In the genomic region with DNA sequence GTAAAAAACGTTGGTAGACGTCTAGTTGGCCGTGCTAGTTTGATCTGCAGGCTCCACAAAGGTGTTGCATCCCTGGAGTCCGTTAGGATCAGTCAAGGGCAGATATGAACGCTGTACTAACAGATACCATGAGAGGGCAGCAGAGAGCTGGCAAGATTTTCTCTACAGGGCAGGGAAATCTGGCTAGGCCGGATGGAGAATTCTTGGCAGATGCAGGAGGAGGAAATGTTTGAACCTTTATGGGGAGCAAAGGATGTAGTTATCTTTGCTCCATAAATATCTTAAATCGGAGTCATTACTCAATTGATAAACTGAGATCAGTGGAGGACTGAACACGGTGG, we compare ENCODE assay signal across 8 mouse cellular contexts.
DNase-seq lines count a peak whose midpoint lies in the region; ATAC-seq and TF ChIP-seq lines count a peak whose summit lies in the region.

No protein-coding gene starts in this region.

- H3K27me3 ChIP-seq in embryonic facial prominence, embryonic 10.5 days (replicated peaks; ENCODE audit: low read depth, poor library complexity, severe bottlenecking), result no peaks in the 10 kb centered on the region
- no peaks in the 10 kb centered on the region for H3K27me3 ChIP-seq in kidney, embryonic 14.5 days (ENCODE audit: control insufficient read depth, insufficient read depth, low read length)
- no peaks in the 10 kb centered on the region for H3K27me3 ChIP-seq in limb, embryonic 10.5 days (ENCODE audit: low read depth, poor library complexity, severe bottlenecking)
- no peaks in the 10 kb centered on the region for H3K27me3 ChIP-seq in midbrain, postnatal 0 days (ENCODE audit: insufficient read depth, low read length)

- peak; percentile 33 for DNase-seq in 416B (ENCODE audit: low read depth)
- peak; percentile 80 for DNase-seq in adrenal gland, postnatal 14 days
- DNase-seq in embryonic facial prominence, embryonic 10.5 days (ENCODE audit: low spot score), result peak; percentile 72
- DNase-seq in heart, adult 8-10 months (ENCODE audit: low spot score), result peak; percentile 56
- peak; percentile 74 for DNase-seq in limb, embryonic 10.5 days (ENCODE audit: low spot score)
- peak; percentile 88 for DNase-seq in midbrain, postnatal 0 days (ENCODE audit: low spot score)
- peak; percentile 75 for DNase-seq in testis, postnatal 10 days (ENCODE audit: low spot score)

- no peak overlapping the region for H3K9ac ChIP-seq in kidney, embryonic 14.5 days (ENCODE audit: low read depth, low read length)
- no peak overlapping the region for H3K9ac ChIP-seq in midbrain, postnatal 0 days (replicated peaks; ENCODE audit: low read length, poor library complexity, severe bottlenecking)

- H3K4me1 ChIP-seq in embryonic facial prominence, embryonic 10.5 days, result no peaks in the 10 kb centered on the region
- no peaks in the 10 kb centered on the region for H3K4me1 ChIP-seq in kidney, embryonic 14.5 days (ENCODE audit: control insufficient read depth, insufficient read depth, low read length)
- H3K4me1 ChIP-seq in limb, embryonic 10.5 days, result no peaks in the 10 kb centered on the region
- H3K4me1 ChIP-seq in midbrain, postnatal 0 days (ENCODE audit: insufficient read depth, low read length), result peaks cover 4% of the 10 kb centered on the region; the same call in 1 of the 2 replicates

- peak; percentile 97 for TF ChIP-seq CTCF in midbrain, postnatal 0 days (IDR thresholded peaks at IDR 0.05)

- H3K9me3 ChIP-seq in embryonic facial prominence, embryonic 10.5 days, result no peaks in the 10 kb centered on the region
- H3K9me3 ChIP-seq in kidney, embryonic 14.5 days (ENCODE audit: control insufficient read depth, low read length), result no peaks in the 10 kb centered on the region
- no peaks in the 10 kb centered on the region for H3K9me3 ChIP-seq in limb, embryonic 10.5 days (replicated peaks)
- H3K9me3 ChIP-seq in midbrain, postnatal 0 days (ENCODE audit: low read length), result no peaks in the 10 kb centered on the region

- no peak overlapping the region for H3K27ac ChIP-seq in embryonic facial prominence, embryonic 10.5 days (replicated peaks)
- no peak overlapping the region for H3K27ac ChIP-seq in kidney, embryonic 14.5 days (ENCODE audit: low read depth, low read length)
- no peak overlapping the region for H3K27ac ChIP-seq in limb, embryonic 10.5 days
- H3K27ac ChIP-seq in midbrain, postnatal 0 days (ENCODE audit: low read depth, low read length), result no peak overlapping the region

- 26% methylated on average over 8 of the region's 8 CpGs for WGBS in embryonic facial prominence, embryonic 10.5 days
- 23% methylated on average over 8 of the region's 8 CpGs for WGBS in kidney, embryonic 14.5 days
- WGBS in limb, embryonic 10.5 days, result 30% methylated on average over 8 of the region's 8 CpGs
- 13% methylated on average over 8 of the region's 8 CpGs for WGBS in midbrain, postnatal 0 days

- peak; percentile 85; the same call in 1 of the 2 replicates for ATAC-seq in kidney, embryonic 14.5 days (ENCODE audit: low FRiP score, low TSS enrichment)
- peak; percentile 66; the same call in 1 of the 2 replicates for ATAC-seq in midbrain, postnatal 0 days (ENCODE audit: low FRiP score)

- no peak overlapping the region for H3K4me3 ChIP-seq in embryonic facial prominence, embryonic 10.5 days
- no peak overlapping the region for H3K4me3 ChIP-seq in kidney, embryonic 14.5 days (ENCODE audit: low read length)
- no peak overlapping the region for H3K4me3 ChIP-seq in limb, embryonic 10.5 days
- H3K4me3 ChIP-seq in midbrain, postnatal 0 days (ENCODE audit: low read depth, low read length), result no peak overlapping the region

- no peak overlapping the region for H3K4me2 ChIP-seq in kidney, embryonic 14.5 days (replicated peaks; ENCODE audit: low read depth, low read length)
- no peak overlapping the region for H3K4me2 ChIP-seq in midbrain, postnatal 0 days (ENCODE audit: low read depth, low read length, poor library complexity, severe bottlenecking)

- no peaks in the 10 kb centered on the region for H3K36me3 ChIP-seq in embryonic facial prominence, embryonic 10.5 days (replicated peaks)
- H3K36me3 ChIP-seq in kidney, embryonic 14.5 days (ENCODE audit: control insufficient read depth, insufficient read depth, low read length), result no peaks in the 10 kb centered on the region
- no peaks in the 10 kb centered on the region for H3K36me3 ChIP-seq in limb, embryonic 10.5 days
- no peaks in the 10 kb centered on the region for H3K36me3 ChIP-seq in midbrain, postnatal 0 days (ENCODE audit: insufficient read depth, low read length)

Comparison
In these comparisons a context has a peak if more than half of its experiments do, and no peak if none do; other contexts are left out.
1. DNase-seq: peak in every context shown above with its lines; median percentile 88 in midbrain, postnatal 0 days; 80 in adrenal gland, postnatal 14 days; 75 in testis, postnatal 10 days; 74 in limb, embryonic 10.5 days; 72 in embryonic facial prominence, embryonic 10.5 days; 56 in heart, adult 8-10 months; 33 in 416B.